Mouse (Mus musculus) activated CD4-positive, CD25-positive, alpha-beta regulatory T cell, adult 4 months (primary cell): ENCODE data around the gene Tsen54. TPM values are rescaled to one million over a fixed set of nuclear protein-coding genes. Genes with fewer than 3 reads are reported as not detected.

Source experiments
- ATAC-seq: one replicate; pipeline ENCODE4 v1.8.0; 2017
- polyA plus RNA-seq, 2 experiments: library from polyadenylated mRNA; unstranded; fragments of 100-300 nt; shearing (Covaris generic); gene quantifications; one replicate each; pipeline ENCODE4 v1.2.1; 2017

Tsen54 gene
- polyA plus RNA-seq, 2 experiments from 2014 or later = 8.9 to 11.9 TPM

DNA sequence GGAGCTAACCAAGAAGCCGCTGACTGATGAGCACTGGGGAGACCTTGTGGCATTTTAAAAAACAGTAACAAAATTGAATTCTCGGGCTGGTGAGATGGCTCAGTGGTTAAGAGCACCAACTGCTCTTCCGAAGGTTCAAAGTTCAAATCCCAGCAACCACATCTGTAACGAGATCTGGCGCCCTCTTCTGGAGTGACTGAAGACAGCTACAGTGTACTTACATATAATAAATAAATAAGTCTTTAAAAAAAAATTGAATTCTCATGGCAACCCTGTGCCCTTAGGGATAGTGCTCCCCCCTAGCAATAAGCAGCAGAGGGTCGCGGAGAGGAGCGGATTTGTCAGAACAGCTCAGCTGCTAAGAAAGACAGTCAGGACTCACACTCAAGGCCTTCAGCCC is 49.4 kb downstream of the Tsen54 start:
- ATAC-seq = no peak

- no peak for ATAC-seq
Observed at GRCm38 (mm10) chr11:115869393-115869792, 54.9 kb downstream of the Tsen54 start.

DNA sequence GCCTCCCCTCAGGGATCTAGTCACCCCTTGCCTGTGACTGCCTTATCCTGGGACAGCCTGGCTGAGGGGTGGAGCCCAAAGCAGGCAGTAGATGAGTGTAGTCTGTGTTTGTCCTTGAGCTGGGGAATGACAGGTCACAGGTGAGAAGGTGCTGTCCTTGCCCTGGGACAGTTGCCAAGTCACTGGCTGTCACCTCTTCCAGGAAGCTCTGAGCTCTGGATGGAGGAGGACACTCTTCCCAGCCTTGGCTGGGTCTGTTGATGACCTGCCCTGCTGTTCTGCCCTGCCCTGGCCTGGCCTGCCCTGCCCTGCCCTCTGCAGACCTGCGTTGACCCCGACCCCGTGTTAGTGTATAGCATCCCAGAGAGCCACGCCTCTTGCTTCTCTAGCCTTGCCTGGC is 57.9 kb downstream of the Tsen54 start:
- ATAC-seq = no peak

Other genes starting within 250 kb of the Tsen54 start
- gene Mrps7, start 210.8 kb upstream of the Tsen54 start, polyA plus RNA-seq = 10 to 100 TPM; 28.2 to 29.8 TPM
- 10 to 100 TPM; 23.1 to 26.5 TPM for gene Gga3, start 210.7 kb upstream of the Tsen54 start, polyA plus RNA-seq
- 100 to 1,000 TPM; 230 to 231 TPM for gene Mif4gd, start 201.8 kb upstream of the Tsen54 start, polyA plus RNA-seq
- gene Slc25a19, start 186.4 kb upstream of the Tsen54 start, polyA plus RNA-seq = 10 to 100 TPM; 68.7 to 90.3 TPM
- gene Grb2, start 106.1 kb upstream of the Tsen54 start, polyA plus RNA-seq = 10 to 100 TPM; 28.3 to 34.4 TPM
- gene Tmem94, start 49.3 kb upstream of the Tsen54 start, polyA plus RNA-seq = 10 to 100 TPM in 1 of 2 experiments, 1 to 10 TPM in 1; 9.2 to 14.6 TPM
- under 1 TPM; 0.46 to 0.79 TPM for gene Caskin2, start 1.1 kb upstream of the Tsen54 start, polyA plus RNA-seq
- 1 to 10 TPM; 6.3 TPM for gene Llgl2, start 9.3 kb downstream of the Tsen54 start, polyA plus RNA-seq
- gene Myo15b, start 43.7 kb downstream of the Tsen54 start, polyA plus RNA-seq = not detected
- 1 to 10 TPM in 1 of 2 experiments, under 1 TPM in 1; 0.89 to 1.2 TPM for gene Smim5, start 85.2 kb downstream of the Tsen54 start, polyA plus RNA-seq
- gene Smim6, start 97.3 kb downstream of the Tsen54 start, polyA plus RNA-seq = 1 to 10 TPM; 2.5 to 3.6 TPM
- 10 to 100 TPM; 36.0 to 53.3 TPM for gene Sap30bp, start 118.6 kb downstream of the Tsen54 start, polyA plus RNA-seq
- gene Recql5, start 118.8 kb downstream of the Tsen54 start, polyA plus RNA-seq = 10 to 100 TPM; 12.1 to 22.5 TPM
- gene Itgb4, start 160.0 kb downstream of the Tsen54 start, polyA plus RNA-seq = not detected
- 10 to 100 TPM; 23.0 to 25.3 TPM for gene Galk1, start 198.0 kb downstream of the Tsen54 start, polyA plus RNA-seq
- 1,000 to 10,000 TPM; 1,520 to 1,873 TPM for gene H3f3b, start 213.2 kb downstream of the Tsen54 start, polyA plus RNA-seq
- gene Unk, start 215.6 kb downstream of the Tsen54 start, polyA plus RNA-seq = 10 to 100 TPM; 10.4 to 12.3 TPM